Mouse (Mus musculus): ENCODE results near the gene Gon4l. TPM values are rescaled to one million over a fixed set of nuclear protein-coding genes. Genes with fewer than 3 reads are reported as not detected.
A peak's percentile ranks its signal among the peaks of the same experiment; 100 is the strongest.
"Not testable (repeated sequence)": the region's sequence is repeated elsewhere in the genome, so short reads cannot be mapped to it uniquely, and the experiment has no call there.

The Gon4l gene
- 17.8 and 18.7 TPM in 2 replicates for total RNA-seq (2015)
- total RNA-seq (2017) = 25.2 and 35.8 TPM in 2 replicates

- peak; percentile 83 for ATAC-seq (replicated peaks; ENCODE audit: poor library complexity)
These were observed at the start of gene Gon4l for GRCm38 (mm10) chr3:88834951-88835491. TSS of gene Gon4l (plus strand) at chr3:88835231.

GRCm38 (mm10) chr3:88786323-88786722, 48.7 kb upstream of the Gon4l start:
- not testable (repeated sequence) for ATAC-seq (replicated peaks; ENCODE audit: poor library complexity)

- not testable (repeated sequence) for ATAC-seq (replicated peaks; ENCODE audit: poor library complexity)
These were observed 48.2 kb upstream of the Gon4l start for GRCm38 (mm10) chr3:88786805-88787204.

- not testable (repeated sequence) for ATAC-seq (replicated peaks; ENCODE audit: poor library complexity)
These were observed 47.0 kb upstream of the Gon4l start for GRCm38 (mm10) chr3:88788033-88788432.

GRCm38 (mm10) chr3:88797507-88797906, 37.5 kb upstream of the Gon4l start:
- not testable (repeated sequence) for ATAC-seq (replicated peaks; ENCODE audit: poor library complexity)

- no peak for ATAC-seq (replicated peaks; ENCODE audit: poor library complexity)
These were observed 31.0 kb upstream of the Gon4l start for GRCm38 (mm10) chr3:88803910-88804540.

- ATAC-seq (replicated peaks; ENCODE audit: poor library complexity) = peak; percentile 52; the same call in 1 of the 2 replicates
These were observed 9.3 kb upstream of the Gon4l start for GRCm38 (mm10) chr3:88825710-88826109.

- no peak for ATAC-seq (replicated peaks; ENCODE audit: poor library complexity)
These were observed 7.8 kb upstream of the Gon4l start for GRCm38 (mm10) chr3:88827231-88827630.

GRCm38 (mm10) chr3:88831177-88832121, 3.6 kb upstream of the Gon4l start:
- ATAC-seq (replicated peaks; ENCODE audit: poor library complexity) = peak; percentile 40

GRCm38 (mm10) chr3:88832388-88832787, 2.6 kb upstream of the Gon4l start:
- ATAC-seq (replicated peaks; ENCODE audit: poor library complexity) = peak; percentile 68

- ATAC-seq (replicated peaks; ENCODE audit: poor library complexity) = no peak
These were observed 14.1 kb downstream of the Gon4l start for GRCm38 (mm10) chr3:88849172-88849571.

- ATAC-seq (replicated peaks; ENCODE audit: poor library complexity) = no peak
These were observed 20.8 kb downstream of the Gon4l start for GRCm38 (mm10) chr3:88855837-88856236.

- no peak for ATAC-seq (replicated peaks; ENCODE audit: poor library complexity)
These were observed 27.1 kb downstream of the Gon4l start for GRCm38 (mm10) chr3:88862129-88862528.

- ATAC-seq (replicated peaks; ENCODE audit: poor library complexity) = not testable (repeated sequence)
These were observed 31.7 kb downstream of the Gon4l start for GRCm38 (mm10) chr3:88866735-88867134.

GRCm38 (mm10) chr3:88867177-88867576, 32.1 kb downstream of the Gon4l start:
- not testable (repeated sequence) for ATAC-seq (replicated peaks; ENCODE audit: poor library complexity)

- not testable (repeated sequence) for ATAC-seq (replicated peaks; ENCODE audit: poor library complexity)
These were observed 33.4 kb downstream of the Gon4l start for GRCm38 (mm10) chr3:88868449-88868848.

- ATAC-seq (replicated peaks; ENCODE audit: poor library complexity) = not testable (repeated sequence)
These were observed 47.5 kb downstream of the Gon4l start for GRCm38 (mm10) chr3:88882536-88882935.

- not testable (repeated sequence) for ATAC-seq (replicated peaks; ENCODE audit: poor library complexity)
These were observed 58.0 kb downstream of the Gon4l start for GRCm38 (mm10) chr3:88893011-88893410.

GRCm38 (mm10) chr3:88904803-88905202, 69.8 kb downstream of the Gon4l start:
- ATAC-seq (replicated peaks; ENCODE audit: poor library complexity) = no peak

- no peak for ATAC-seq (replicated peaks; ENCODE audit: poor library complexity)
These were observed 70.2 kb downstream of the Gon4l start for GRCm38 (mm10) chr3:88905209-88905608.

- no peak for ATAC-seq (replicated peaks; ENCODE audit: poor library complexity)
These were observed 70.7 kb downstream of the Gon4l start for GRCm38 (mm10) chr3:88905741-88906140.

All from megakaryocyte progenitor cell, adult 5-6 weeks (primary cell).